Mouse (Mus musculus) layer of hippocampus, adult 9-11 months (tissue): ENCODE results near the gene Tfap4.

Experiments used
- DNase-seq: peaks from one replicate; pipeline ENCODE4 v3.0.0; 2022

Tfap4 gene

GRCm38 (mm10) chr16:4559715-4560144, at the start of gene Tfap4:
Gene Tfap4 (minus strand): TSS chr16:4559854.
- DNase-seq = peak; percentile 92

- DNase-seq = no peak
These were observed 48.9 kb upstream of the Tfap4 start for GRCm38 (mm10) chr16:4608532-4609059.

- peak; percentile 74 for DNase-seq
These were observed 48.3 kb upstream of the Tfap4 start for GRCm38 (mm10) chr16:4607818-4608531.

GRCm38 (mm10) chr16:4606431-4607084, 46.9 kb upstream of the Tfap4 start:
- DNase-seq = no peak

GRCm38 (mm10) chr16:4605514-4606131, 46.0 kb upstream of the Tfap4 start:
- DNase-seq = no peak

GRCm38 (mm10) chr16:4604293-4604837, 44.7 kb upstream of the Tfap4 start:
- DNase-seq = no peak

GRCm38 (mm10) chr16:4603453-4603837, 43.8 kb upstream of the Tfap4 start:
- no peak for DNase-seq

- no peak for DNase-seq
These were observed 43.3 kb upstream of the Tfap4 start for GRCm38 (mm10) chr16:4602766-4603452.

GRCm38 (mm10) chr16:4602189-4602588, 42.5 kb upstream of the Tfap4 start:
- DNase-seq = no peak

GRCm38 (mm10) chr16:4600701-4601310, 41.2 kb upstream of the Tfap4 start:
- DNase-seq = no peak

- no peak for DNase-seq
These were observed 40.0 kb upstream of the Tfap4 start for GRCm38 (mm10) chr16:4599616-4600015.

- no peak for DNase-seq
These were observed 39.4 kb upstream of the Tfap4 start for GRCm38 (mm10) chr16:4598891-4599543.

GRCm38 (mm10) chr16:4598041-4598440, 38.4 kb upstream of the Tfap4 start:
- no peak for DNase-seq

GRCm38 (mm10) chr16:4597296-4597695, 37.6 kb upstream of the Tfap4 start:
- DNase-seq = no peak

GRCm38 (mm10) chr16:4596836-4597235, 37.2 kb upstream of the Tfap4 start:
- no peak for DNase-seq

- DNase-seq = no peak
These were observed 36.6 kb upstream of the Tfap4 start for GRCm38 (mm10) chr16:4596141-4596728.

GRCm38 (mm10) chr16:4595527-4595963, 35.9 kb upstream of the Tfap4 start:
- no peak for DNase-seq

- DNase-seq = no peak
These were observed 35.3 kb upstream of the Tfap4 start for GRCm38 (mm10) chr16:4594814-4595526.

- no peak for DNase-seq
These were observed 34.5 kb upstream of the Tfap4 start, which contains the start of gene Glis2 for GRCm38 (mm10) chr16:4593971-4594813. Gene Glis2 (plus strand): TSS chr16:4594713.
